Mouse (Mus musculus) left cerebral cortex, postnatal 36 days (tissue): ENCODE measurements around the gene Prss36. TPM values are rescaled to one million over a fixed set of nuclear protein-coding genes. Genes with fewer than 3 reads are reported as not detected.

Source experiments
- total RNA-seq, 2 experiments: library from RNA; stranded (reverse); gene quantifications; 2 replicates each; pipeline ENCODE4 v1.2.3; 2021

Gene Prss36
- total RNA-seq, 2 experiments from 2014 or later, result 8.2 to 10.2 TPM

Other genes starting within 250 kb of the Prss36 start
- 10 to 100 TPM; 37.9 to 47.9 TPM for gene Bcl7c, start 237.8 kb downstream of the Prss36 start, total RNA-seq
- 1 to 10 TPM; 2.4 to 2.5 TPM for gene Ctf1, start 234.0 kb downstream of the Prss36 start, total RNA-seq
- not detected for gene Ctf2, start 214.6 kb downstream of the Prss36 start, total RNA-seq
- gene Fbxl19, start 202.2 kb downstream of the Prss36 start, total RNA-seq, result 10 to 100 TPM; 73.2 to 84.6 TPM
- gene Orai3, start 176.9 kb downstream of the Prss36 start, total RNA-seq, result 10 to 100 TPM; 18.9 to 25.4 TPM
- 10 to 100 TPM; 40.0 to 53.4 TPM for gene Setd1a, start 170.1 kb downstream of the Prss36 start, total RNA-seq
- gene Gm49388, start 161.1 kb downstream of the Prss36 start, total RNA-seq, result 1 to 10 TPM; 3.9 to 4.1 TPM
- gene Hsd3b7, start 146.1 kb downstream of the Prss36 start, total RNA-seq, result 1 to 10 TPM; 3.3 to 4.0 TPM
- 10 to 100 TPM; 74.6 to 76.0 TPM for gene Stx4a, start 122.4 kb downstream of the Prss36 start, total RNA-seq
- 100 to 1,000 TPM; 431 to 441 TPM for gene Stx1b, start 122.2 kb downstream of the Prss36 start, total RNA-seq
- gene Zfp646, start 70.5 kb downstream of the Prss36 start, total RNA-seq, result 10 to 100 TPM; 27.0 to 33.9 TPM
- 10 to 100 TPM; 20.0 to 26.4 TPM for gene Zfp668, start 69.9 kb downstream of the Prss36 start, total RNA-seq
- gene Prss53, start 55.8 kb downstream of the Prss36 start, total RNA-seq, result 1 to 10 TPM in 1 of 2 experiments, under 1 TPM in 1; 0.76 to 2.2 TPM
- not detected for gene Gm21974, start 51.3 kb downstream of the Prss36 start, total RNA-seq
- 10 to 100 TPM; 22.2 to 24.5 TPM for gene Vkorc1, start 51.1 kb downstream of the Prss36 start, total RNA-seq
- gene Bckdk, start 42.6 kb downstream of the Prss36 start, total RNA-seq, result 10 to 100 TPM; 36.4 to 46.4 TPM
- 10 to 100 TPM; 27.6 to 34.8 TPM for gene Kat8, start 34.2 kb downstream of the Prss36 start, total RNA-seq
- gene Prss8, start 16.6 kb downstream of the Prss36 start, total RNA-seq, result not detected
- 100 to 1,000 TPM; 259 to 349 TPM for gene Fus, start 20.7 kb upstream of the Prss36 start, total RNA-seq
- 1 to 10 TPM in 1 of 2 experiments, under 1 TPM in 1; 0.79 to 1.8 TPM for gene Pycard, start 47.1 kb upstream of the Prss36 start, total RNA-seq
- gene Trim72, start 57.2 kb upstream of the Prss36 start, total RNA-seq, result under 1 TPM; 0.96 to 0.97 TPM
- 10 to 100 TPM; 10.2 to 12.1 TPM for gene Itgam, start 115.9 kb upstream of the Prss36 start, total RNA-seq
- gene Gm49368, start 116.0 kb upstream of the Prss36 start, total RNA-seq, result not detected
- gene Itgax, start 182.8 kb upstream of the Prss36 start, total RNA-seq, result under 1 TPM in 1 of 2 experiments, not detected in 1; 0.32 TPM
- gene Itgad, start 207.7 kb upstream of the Prss36 start, total RNA-seq, result 1 to 10 TPM in 1 of 2 experiments, under 1 TPM in 1; 0.45 to 1.3 TPM